Mouse (Mus musculus) heart, embryonic 12.5 days (tissue): ENCODE data around the gene Nppa. TPM values are rescaled to one million over a fixed set of nuclear protein-coding genes. Genes with fewer than 3 reads are reported as not detected.
A peak's percentile ranks its signal among the peaks of the same experiment; 100 is the strongest.

Source experiments
- ATAC-seq: fragments of 200-750 bp; cut with Nextera tagmentation; 2 replicates; pipeline ENCODE4 v1.8.0; 2017; ENCODE audit warnings: moderate TSS enrichment, moderate library complexity; ENCODE audit not compliant: insufficient number of reproducible peaks, low FRiP score
- H3K27ac ChIP-seq: fragments of 300-500 bp; sonication (generic); 2 replicates; pipeline ENCODE4 v1.5.1; 2016; ENCODE audit warnings: mild to moderate bottlenecking, moderate library complexity; ENCODE audit not compliant: poor library complexity, severe bottlenecking
- H3K27me3 ChIP-seq: fragments of 300-500 bp; sonication (generic); replicated peaks from 2 replicates; pipeline ENCODE4 v1.6.1; 2016; ENCODE audit warnings: mild to moderate bottlenecking, moderate library complexity
- H3K36me3 ChIP-seq: fragments of 300-500 bp; sonication (generic); 2 replicates; pipeline ENCODE4 v1.6.1; 2016; ENCODE audit warnings: mild to moderate bottlenecking, moderate library complexity
- H3K4me1 ChIP-seq: fragments of 300-500 bp; sonication (generic); replicated peaks from 2 replicates; pipeline ENCODE4 v1.6.1; 2016; ENCODE audit warnings: mild to moderate bottlenecking
- H3K4me2 ChIP-seq: fragments of 300-500 bp; sonication (generic); 2 replicates; pipeline ENCODE4 v1.6.1; 2016; ENCODE audit warnings: mild to moderate bottlenecking, moderate library complexity
- H3K4me3 ChIP-seq: fragments of 300-500 bp; sonication (generic); 2 replicates; pipeline ENCODE4 v1.5.1; 2016; ENCODE audit warnings: mild to moderate bottlenecking
- H3K9ac ChIP-seq: fragments of 300-500 bp; sonication (generic); 2 replicates; pipeline ENCODE4 v1.6.1; 2016; ENCODE audit warnings: mild to moderate bottlenecking, moderate library complexity
- H3K9me3 ChIP-seq: fragments of 300-500 bp; sonication (generic); replicated peaks from 2 replicates; pipeline ENCODE4 v1.6.1; 2016; ENCODE audit warnings: mild to moderate bottlenecking, moderate library complexity
- WGBS: fragments of 180-500 bp; shearing (Covaris S2); methylation state at CpG from one replicate; pipeline ENCODE4 v1.1.7; 2016; 5-methylcytosine and 5-hydroxymethylcytosine counted together
- polyA plus RNA-seq: library from polyadenylated mRNA; unstranded; fragments of >200 nt; fragmentation: Nextera tagmentation; extraction: Ambion mirVana; gene quantifications from 2 replicates; pipeline ENCODE4 v1.2.1, GENCODE M21; 2016

The Nppa gene
- 5,688 and 5,948 TPM in 2 replicates for polyA plus RNA-seq

DNA sequence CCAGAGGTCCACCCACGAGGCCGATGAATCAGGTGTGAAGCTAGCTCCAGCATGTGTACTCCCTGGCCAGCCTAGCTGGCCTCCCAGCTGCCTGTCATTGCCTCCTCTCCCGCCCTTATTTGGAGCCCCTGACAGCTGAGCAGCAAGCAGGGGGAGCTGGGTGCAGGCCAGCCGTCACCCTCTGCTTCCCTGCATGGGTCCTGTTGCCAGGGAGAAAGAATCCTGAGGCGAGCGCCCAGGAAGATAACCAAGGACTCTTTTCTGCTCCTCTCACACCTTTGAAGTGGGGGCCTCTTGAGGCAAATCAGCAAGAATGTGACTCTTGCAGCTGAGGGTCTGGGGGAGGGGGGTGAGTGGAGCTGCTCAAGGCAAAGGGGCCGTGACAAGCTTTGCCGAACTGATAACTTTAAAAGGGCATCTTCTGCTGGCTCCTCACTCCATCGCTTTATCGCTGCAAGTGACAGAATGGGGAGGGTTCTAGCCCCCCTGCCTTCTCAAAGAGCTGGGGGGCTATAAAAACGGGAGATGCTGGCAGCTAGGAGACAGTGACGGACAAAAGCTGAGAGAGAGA is at the start of gene Nppa:
Gene Nppa (plus strand): TSS at position 521 of the 571 bp plus-strand sequence.
- peak within 1 kb of the TSS; percentile 49; the same call in 1 of the 2 replicates for H3K9ac ChIP-seq
- H3K27me3 ChIP-seq, result peaks cover 22% of the 10 kb centered on the region; the same call in 1 of the 2 replicates
- peak within 1 kb of the TSS; percentile 61 for H3K27ac ChIP-seq
- H3K4me2 ChIP-seq, result peak within 1 kb of the TSS; percentile 11
- H3K4me3 ChIP-seq, result peak within 1 kb of the TSS; percentile 37
- 16% methylated on average over 12 of the region's 12 CpGs for WGBS
- peaks cover 18% of the 10 kb centered on the region for H3K36me3 ChIP-seq
- ATAC-seq, result peak; percentile 56
- peaks cover 17% of the 10 kb centered on the region for H3K4me1 ChIP-seq
- H3K9me3 ChIP-seq, result no peaks in the 10 kb centered on the region

DNA sequence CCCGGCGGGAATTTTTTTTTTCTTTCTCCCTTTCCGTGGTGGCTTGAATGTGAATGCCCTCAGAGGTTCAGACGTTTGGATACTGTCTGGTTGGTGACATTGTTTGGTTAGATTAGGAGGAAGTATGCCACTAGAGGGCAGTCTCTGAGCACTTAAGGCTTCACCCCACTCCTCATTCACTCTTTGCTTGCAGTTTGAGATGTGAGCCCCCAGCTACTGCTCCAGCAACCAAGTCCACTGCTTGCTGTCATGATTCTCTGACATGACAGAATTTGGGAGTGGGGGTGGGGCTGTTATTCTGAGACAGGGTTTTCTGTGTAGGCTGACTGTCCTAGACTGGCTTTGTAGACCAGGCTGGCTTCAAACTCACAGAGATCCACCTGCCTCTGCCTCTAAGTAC is 46.9 kb upstream of the Nppa start:
- H3K9me3 ChIP-seq, result no peaks in the 10 kb centered on the region
- no peak overlapping the region for H3K4me2 ChIP-seq
- no peak for ATAC-seq
- H3K4me3 ChIP-seq, result no peak overlapping the region
- no peaks in the 10 kb centered on the region for H3K27me3 ChIP-seq
- 2% methylated on average over 4 of the region's 4 CpGs for WGBS
- no peaks in the 10 kb centered on the region for H3K4me1 ChIP-seq
- peaks cover 4% of the 10 kb centered on the region; the same call in 1 of the 2 replicates for H3K36me3 ChIP-seq
- H3K27ac ChIP-seq, result no peak overlapping the region
- no peak overlapping the region for H3K9ac ChIP-seq

DNA sequence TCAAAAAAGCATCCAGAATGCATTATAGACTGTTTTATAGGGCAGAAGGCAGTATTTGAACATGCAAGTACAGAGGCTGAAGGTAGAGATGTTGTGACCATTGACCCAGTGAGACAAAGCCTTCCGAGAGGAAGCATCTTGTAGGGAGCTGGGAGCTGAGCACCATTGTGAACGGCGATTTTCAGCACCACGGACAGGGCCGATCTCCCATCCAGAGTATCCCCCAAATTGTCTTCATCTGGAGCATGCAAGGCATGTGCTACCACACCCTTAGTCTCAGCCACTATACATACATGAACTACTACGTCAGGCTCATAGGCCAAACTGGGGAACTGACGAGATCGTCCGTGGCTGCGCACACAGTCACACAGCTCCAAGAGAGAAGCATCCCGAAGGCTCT is 43.4 kb upstream of the Nppa start:
- Histone ChIP-seq H3K4me1 (peaks cover 13% of the 10 kb centered on the region), H3K4me2 (no peak overlapping the region), H3K27ac (no peak overlapping the region), H3K27me3 (peaks cover 6% of the 10 kb centered on the region; the same call in 1 of the 2 replicates), H3K9ac (no peak overlapping the region), H3K4me3 (no peak overlapping the region), H3K9me3 (no peaks in the 10 kb centered on the region), H3K36me3 (no peaks in the 10 kb centered on the region)
- no peak for ATAC-seq
- WGBS, result 34% methylated on average over 11 of the region's 11 CpGs

DNA sequence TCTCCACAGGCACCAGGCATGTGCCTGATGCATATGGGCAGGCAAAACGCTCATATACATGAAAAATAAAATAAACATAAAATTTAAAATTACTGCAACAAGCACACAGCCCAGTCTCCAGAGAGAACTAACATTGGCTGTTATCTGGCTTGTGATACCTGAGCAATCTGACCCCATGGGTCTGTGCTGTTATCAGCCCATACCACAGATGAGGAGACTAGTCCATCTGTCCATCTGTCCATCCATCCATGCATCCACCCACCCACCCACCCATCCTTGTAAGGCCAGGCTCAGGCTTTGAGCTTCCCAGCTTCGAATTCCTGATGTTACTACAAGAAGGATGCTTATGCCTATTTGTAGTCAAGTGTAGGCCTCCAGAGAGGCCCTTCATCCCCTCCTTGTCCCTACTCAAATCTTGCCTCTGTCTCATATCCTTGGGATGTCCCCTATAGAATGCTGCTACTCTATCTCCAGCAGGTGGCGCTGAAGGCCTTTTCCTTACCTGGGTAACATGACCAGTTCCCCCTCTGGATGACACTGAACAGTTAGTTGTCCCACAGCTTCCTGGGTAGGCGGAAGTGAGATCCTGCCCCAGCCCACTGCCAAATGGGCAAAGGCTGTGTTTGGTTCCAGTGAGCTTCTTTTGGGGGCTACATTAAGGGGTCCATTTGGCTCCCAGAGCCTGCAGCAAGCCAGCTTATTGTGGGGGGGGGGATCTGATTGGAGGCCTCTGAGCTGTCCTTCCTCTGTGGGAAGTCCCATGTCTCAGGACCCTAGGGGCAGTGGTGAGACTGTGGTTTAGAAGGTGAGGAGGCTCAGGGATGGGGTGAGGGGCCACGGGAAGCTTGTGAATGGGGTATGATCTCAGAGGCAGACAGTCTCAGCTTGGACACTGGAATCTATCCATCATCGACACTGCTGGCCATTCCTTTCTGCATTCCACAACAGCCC is 40.4 kb upstream of the Nppa start:
- 24% methylated on average over 6 of the region's 6 CpGs for WGBS
- Histone ChIP-seq H3K9ac (no peak overlapping the region), H3K4me2 (no peak overlapping the region), H3K27me3 (peaks cover 9% of the 10 kb centered on the region; the same call in 1 of the 2 replicates), H3K9me3 (no peaks in the 10 kb centered on the region), H3K27ac (peak overlapping the region; percentile 13; the same call in 1 of the 2 replicates), H3K4me3 (no peak overlapping the region), H3K4me1 (peaks cover 26% of the 10 kb centered on the region), H3K36me3 (no peaks in the 10 kb centered on the region)
- peak; percentile 65; the same call in 1 of the 2 replicates for ATAC-seq

- WGBS, result 51% methylated on average over 6 of the region's 6 CpGs
- peaks cover 23% of the 10 kb centered on the region for H3K27me3 ChIP-seq
- no peaks in the 10 kb centered on the region for H3K9me3 ChIP-seq
- H3K27ac ChIP-seq, result peak overlapping the region; percentile 88
- no peak for ATAC-seq
- H3K4me1 ChIP-seq, result peaks cover 50% of the 10 kb centered on the region
- H3K36me3 ChIP-seq, result no peaks in the 10 kb centered on the region
- H3K4me3 ChIP-seq, result no peak overlapping the region
- no peak overlapping the region for H3K9ac ChIP-seq
- peak overlapping the region; percentile 40; the same call in 1 of the 2 replicates for H3K4me2 ChIP-seq
Observed at GRCm38 (mm10) chr4:147962781-147963180, 37.7 kb upstream of the Nppa start.

DNA sequence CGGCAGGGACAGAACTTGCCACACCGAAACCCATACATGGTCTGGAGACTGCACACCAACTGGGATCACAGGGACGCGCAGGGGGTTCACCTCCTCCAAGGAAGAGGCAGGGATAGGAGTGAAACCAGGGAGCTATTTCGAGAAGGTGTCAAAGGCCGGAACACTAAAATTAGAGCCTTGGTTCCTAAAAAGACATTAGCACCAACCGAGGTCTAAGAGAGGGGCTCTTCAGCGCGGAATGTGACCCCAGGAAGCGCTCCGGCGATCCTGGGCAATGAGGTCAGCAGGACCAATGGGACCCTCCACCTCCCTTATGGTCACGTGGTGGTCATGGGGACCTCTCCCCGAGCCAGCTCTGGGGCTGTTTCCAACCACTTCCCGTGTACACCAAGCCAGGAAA is 36.9 kb upstream of the Nppa start:
- ATAC-seq, result peak; percentile 66
- 63% methylated on average over 15 of the region's 15 CpGs for WGBS
- Histone ChIP-seq H3K27ac (peak overlapping the region; percentile 88), H3K4me2 (peak overlapping the region; percentile 40), H3K4me3 (no peak overlapping the region), H3K9me3 (no peaks in the 10 kb centered on the region), H3K36me3 (no peaks in the 10 kb centered on the region), H3K27me3 (peaks cover 23% of the 10 kb centered on the region), H3K4me1 (peaks cover 54% of the 10 kb centered on the region), H3K9ac (no peak overlapping the region)

GRCm38 (mm10) chr4:147965712-147966111 is 34.8 kb upstream of the Nppa start:
- Histone ChIP-seq H3K27ac (peak overlapping the region; percentile 94), H3K27me3 (peaks cover 31% of the 10 kb centered on the region), H3K4me1 (peaks cover 58% of the 10 kb centered on the region), H3K9ac (peak overlapping the region; percentile 47), H3K36me3 (no peaks in the 10 kb centered on the region), H3K9me3 (no peaks in the 10 kb centered on the region), H3K4me2 (peak overlapping the region; percentile 46), H3K4me3 (no peak overlapping the region)
- peak; percentile 64 for ATAC-seq
- 32% methylated on average over 7 of the region's 7 CpGs for WGBS

- Histone ChIP-seq H3K27ac (peak overlapping the region; percentile 88), H3K4me3 (no peak overlapping the region), H3K27me3 (peaks cover 38% of the 10 kb centered on the region), H3K9ac (no peak overlapping the region), H3K4me2 (peak overlapping the region; percentile 59), H3K36me3 (no peaks in the 10 kb centered on the region), H3K9me3 (no peaks in the 10 kb centered on the region), H3K4me1 (peaks cover 42% of the 10 kb centered on the region)
- WGBS, result 36% methylated on average over 2 of the region's 2 CpGs
- ATAC-seq, result 0 out of 2 replicates have a peak, but pooled peaks have one; percentile 30
Observed at GRCm38 (mm10) chr4:147968816-147969215, 31.7 kb upstream of the Nppa start.

GRCm38 (mm10) chr4:147969337-147969736 is 31.2 kb upstream of the Nppa start:
- H3K27ac ChIP-seq, result peak overlapping the region; percentile 88
- no peak overlapping the region for H3K9ac ChIP-seq
- peak overlapping the region; percentile 59 for H3K4me2 ChIP-seq
- no peaks in the 10 kb centered on the region for H3K9me3 ChIP-seq
- ATAC-seq, result peak; percentile 77
- no peaks in the 10 kb centered on the region for H3K36me3 ChIP-seq
- 6% methylated on average over 9 of the region's 9 CpGs for WGBS
- H3K27me3 ChIP-seq, result peaks cover 38% of the 10 kb centered on the region
- peaks cover 37% of the 10 kb centered on the region for H3K4me1 ChIP-seq
- H3K4me3 ChIP-seq, result 0 out of 2 replicates have a peak overlapping the region, but pooled peaks have one; percentile 0

- no peaks in the 10 kb centered on the region for H3K36me3 ChIP-seq
- peaks cover 33% of the 10 kb centered on the region for H3K27me3 ChIP-seq
- H3K9ac ChIP-seq, result no peak overlapping the region
- no peak overlapping the region for H3K27ac ChIP-seq
- ATAC-seq, result no peak
- no peaks in the 10 kb centered on the region for H3K4me1 ChIP-seq
- peaks cover 8% of the 10 kb centered on the region for H3K9me3 ChIP-seq
- no peak overlapping the region for H3K4me2 ChIP-seq
- 43% methylated on average over 3 of the region's 3 CpGs for whole genome bisulfite sequencing
- H3K4me3 ChIP-seq, result no peak overlapping the region
Observed at GRCm38 (mm10) chr4:147976237-147976636, 24.3 kb upstream of the Nppa start.

- H3K36me3 ChIP-seq, result no peaks in the 10 kb centered on the region
- WGBS, result 74% methylated on average over 4 of the region's 4 CpGs
- H3K9ac ChIP-seq, result no peak overlapping the region
- H3K27ac ChIP-seq, result no peak overlapping the region
- no peak overlapping the region for H3K4me2 ChIP-seq
- no peak for ATAC-seq
- no peaks in the 10 kb centered on the region for H3K4me1 ChIP-seq
- peaks cover 8% of the 10 kb centered on the region for H3K9me3 ChIP-seq
- H3K4me3 ChIP-seq, result no peak overlapping the region
- H3K27me3 ChIP-seq, result peaks cover 30% of the 10 kb centered on the region; the same call in 1 of the 2 replicates
Observed at GRCm38 (mm10) chr4:147977726-147978125, 22.8 kb upstream of the Nppa start.
